Mouse (Mus musculus) macrophage (primary cell): ENCODE measurements around the gene Tyk2. TPM values are rescaled to one million over a fixed set of nuclear protein-coding genes. Genes with fewer than 3 reads are reported as not detected.

Experiments
- H3K27ac ChIP-seq: fragments of 350-480 bp; formaldehyde crosslinking; 2 replicates; pipeline ENCODE4 v1.9.0; 2021
- H3K36me3 ChIP-seq: fragments of 350-480 bp; formaldehyde crosslinking; 2 replicates; pipeline ENCODE4 v1.9.0; 2021; ENCODE audit errors: inconsistent target
- H3K4me3 ChIP-seq: fragments of 350-480 bp; formaldehyde crosslinking; 2 replicates; pipeline ENCODE4 v1.9.0; 2021; ENCODE audit errors: inconsistent target
- H3K79me2 ChIP-seq: fragments of 350-480 bp; formaldehyde crosslinking; 2 replicates; pipeline ENCODE4 v1.9.0; 2021; ENCODE audit errors: inconsistent target
- WGBS: methylation state at CpG from one replicate; pipeline ENCODE4 v1.1.7; 2026; ENCODE audit warnings: inconsistent platforms; ENCODE audit not compliant: missing documents; 5-methylcytosine and 5-hydroxymethylcytosine counted together
- polyA plus RNA-seq: library from polyadenylated mRNA; stranded (reverse); fragments of 250-400 nt; gene quantifications from 3 replicates; pipeline ENCODE4 v1.2.4, GENCODE M21; 2018; ENCODE audit warnings: inconsistent platforms
- total RNA-seq, 78 experiments: library from RNA; depleted of rRNA; stranded (reverse); fragments of 250-400 nt; gene quantifications; 1 replicate in 9 of 78; 2 replicates in 24 of 78; 3 replicates in 43 of 78; 4 replicates in 2 of 78; pipeline ENCODE4 v1.2.4; 2018; ENCODE audit warnings: inconsistent platforms in 56 of 78

Gene Tyk2
- total RNA-seq (2018; cell fraction: chromatin; rRNA removed): 100 to 1,000 TPM; 145 to 475 (median 281) TPM
- 100 to 1,000 TPM in 1 of 26 experiments, 10 to 100 TPM in 25; 31.2 to 105 (median 49.4) TPM for total RNA-seq (2018; cell fraction: cytosol; rRNA removed)
- 100 to 1,000 TPM; 118 to 306 (median 168) TPM for total RNA-seq (2018; cell fraction: nucleus; rRNA removed)
- polyA plus RNA-seq: 22.8 to 47.7 TPM (median 23.6 TPM) in 3 replicates

DNA sequence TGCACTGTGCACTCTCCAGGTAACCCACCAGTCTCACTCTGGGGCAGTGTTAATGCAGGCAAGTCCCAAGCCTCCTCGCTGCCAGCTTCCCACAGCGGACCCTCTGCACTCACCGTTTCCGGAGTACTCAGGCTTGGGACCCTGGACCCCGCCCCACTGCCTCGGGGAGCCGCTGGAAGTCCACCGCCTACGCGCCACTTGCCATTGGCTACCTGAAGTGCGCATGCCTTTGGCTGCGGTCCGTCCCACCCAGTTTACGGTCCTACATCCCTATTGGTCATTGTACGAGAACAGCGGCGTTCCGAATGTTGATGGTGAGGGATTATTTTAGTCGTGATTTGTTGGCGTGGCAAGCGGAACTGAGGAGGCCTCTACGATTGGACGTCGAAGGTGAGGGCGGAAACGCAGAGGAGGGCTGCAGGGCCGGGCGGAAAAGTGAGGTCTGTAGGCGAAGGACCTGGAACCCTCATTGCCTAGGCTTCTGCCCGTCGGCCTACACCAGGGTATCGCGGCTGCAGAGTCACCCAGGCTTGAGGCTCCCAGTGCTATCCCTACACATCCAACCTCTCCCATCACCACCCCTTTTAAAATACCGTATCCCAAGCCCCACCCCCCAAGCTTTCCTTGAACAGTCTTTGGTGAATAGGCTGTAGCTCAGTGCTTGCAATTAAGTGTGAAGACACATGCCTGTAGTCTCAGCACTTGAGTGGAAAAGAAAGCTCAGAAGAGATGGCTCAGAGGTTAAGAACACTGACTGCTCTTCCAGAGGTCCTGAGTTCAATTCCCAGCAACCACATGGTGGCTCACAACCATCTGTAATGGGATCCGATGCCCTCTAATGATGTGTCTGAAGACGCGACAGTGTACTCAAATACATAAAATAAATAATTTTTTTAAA is at the start of gene Tyk2:
TSS of gene Tyk2 (minus strand) at position 185 of the 898 bp plus-strand sequence.
- Histone ChIP-seq H3K4me3 (peak within 1 kb of the TSS; percentile 94), H3K79me2 (peaks cover 36% of the 10 kb centered on the region), H3K27ac (peak within 1 kb of the TSS; percentile 69), H3K36me3 (peaks cover 19% of the 10 kb centered on the region; the same call in 1 of the 2 replicates)
- WGBS: 6% methylated on average over 37 of the region's 37 CpGs

DNA sequence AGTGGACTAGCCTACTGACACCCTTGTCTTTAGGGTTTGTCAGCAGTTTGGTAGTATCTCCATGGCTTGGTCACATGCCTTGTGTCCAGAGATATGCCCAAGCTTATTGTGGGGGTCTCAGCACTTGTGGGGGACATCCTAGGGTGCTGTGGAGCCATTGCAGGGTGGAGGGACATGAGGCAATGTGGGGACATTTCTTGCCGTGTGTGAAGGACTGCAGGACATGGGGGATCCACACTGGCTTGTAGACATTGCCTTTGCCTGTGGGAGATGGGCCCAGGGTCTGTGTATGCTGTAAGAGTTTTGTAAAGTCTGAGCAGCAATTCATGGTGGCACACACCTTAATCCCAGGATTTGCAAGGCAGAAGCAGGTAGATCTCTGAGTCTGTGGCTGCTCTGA is 49.8 kb upstream of the Tyk2 start:
- 73% methylated on average over 1 of the region's 1 CpGs for WGBS
- H3K4me3 ChIP-seq: no peak overlapping the region
- H3K79me2 ChIP-seq: peaks cover 14% of the 10 kb centered on the region; the same call in 1 of the 2 replicates
- H3K27ac ChIP-seq: no peak overlapping the region
- no peaks in the 10 kb centered on the region for H3K36me3 ChIP-seq

DNA sequence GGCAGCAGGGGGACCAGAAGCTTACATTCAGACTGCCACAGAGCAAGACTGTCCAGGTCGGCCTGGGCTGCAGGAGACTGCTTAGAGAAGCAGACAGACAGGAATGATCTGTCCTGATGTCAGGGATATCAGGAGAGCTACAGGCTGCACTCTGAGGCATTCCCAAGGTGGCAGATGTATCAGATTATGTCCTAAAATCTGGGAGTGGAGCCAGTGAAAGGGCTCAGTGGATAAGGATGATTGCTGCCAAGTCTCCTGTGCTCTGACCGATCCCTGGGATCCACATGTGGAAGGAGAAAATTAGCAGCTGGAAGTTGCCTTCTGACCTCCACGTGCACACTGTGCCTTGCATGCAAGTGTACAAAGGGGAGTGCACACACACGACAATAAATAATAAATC is 49.4 kb upstream of the Tyk2 start:
- H3K27ac ChIP-seq: no peak overlapping the region
- H3K4me3 ChIP-seq: no peak overlapping the region
- H3K79me2 ChIP-seq: peaks cover 14% of the 10 kb centered on the region; the same call in 1 of the 2 replicates
- WGBS: 94% methylated on average over 4 of the region's 4 CpGs
- H3K36me3 ChIP-seq: no peaks in the 10 kb centered on the region

DNA sequence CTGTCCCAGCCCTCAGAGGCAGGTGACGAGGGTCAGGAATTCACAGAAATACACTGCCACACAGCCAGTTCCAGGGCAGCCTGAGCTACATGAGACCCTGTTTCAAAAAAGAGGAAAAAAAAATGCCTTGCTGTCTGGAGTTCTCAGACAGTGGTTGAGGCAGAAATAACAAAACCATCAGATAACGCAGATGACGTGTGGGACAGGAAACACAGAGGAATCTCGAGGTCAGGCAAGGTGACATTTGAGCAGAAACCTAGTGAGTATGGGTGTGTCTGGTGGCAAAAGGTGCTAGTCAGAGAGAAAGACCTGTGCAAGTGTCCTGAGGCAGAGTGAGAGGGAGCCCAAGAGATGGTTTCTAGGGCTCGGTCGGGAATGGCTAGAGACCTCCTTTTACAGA is 41.3 kb upstream of the Tyk2 start:
- Histone ChIP-seq H3K79me2 (no peaks in the 10 kb centered on the region), H3K4me3 (no peak overlapping the region), H3K27ac (no peak overlapping the region), H3K36me3 (no peaks in the 10 kb centered on the region)
- 78% methylated on average over 6 of the region's 6 CpGs for WGBS

DNA sequence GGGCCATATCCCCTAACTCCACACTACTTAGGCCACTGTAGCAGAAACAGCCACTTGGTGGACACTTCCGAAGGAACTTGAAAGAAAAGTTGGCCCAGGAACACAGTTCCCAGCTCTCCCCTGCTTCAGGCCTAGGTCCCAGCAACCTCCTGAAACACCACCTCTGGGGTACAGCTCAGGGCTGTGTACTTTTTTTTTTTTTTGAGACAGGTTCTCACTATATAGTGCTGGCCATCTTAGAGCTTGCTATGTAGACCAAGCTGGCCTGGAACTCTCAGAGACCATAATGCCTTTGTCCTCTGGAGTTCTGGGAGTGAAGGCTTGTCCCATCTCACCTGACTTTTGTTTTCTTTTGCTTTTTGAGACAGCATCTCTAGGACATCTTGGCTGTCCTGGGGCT is 38.1 kb upstream of the Tyk2 start:
- no peak overlapping the region for H3K4me3 ChIP-seq
- peak overlapping the region; percentile 98 for H3K27ac ChIP-seq
- WGBS: 75% methylated on average over 1 of the region's 1 CpGs
- H3K36me3 ChIP-seq: no peaks in the 10 kb centered on the region
- no peaks in the 10 kb centered on the region for H3K79me2 ChIP-seq

DNA sequence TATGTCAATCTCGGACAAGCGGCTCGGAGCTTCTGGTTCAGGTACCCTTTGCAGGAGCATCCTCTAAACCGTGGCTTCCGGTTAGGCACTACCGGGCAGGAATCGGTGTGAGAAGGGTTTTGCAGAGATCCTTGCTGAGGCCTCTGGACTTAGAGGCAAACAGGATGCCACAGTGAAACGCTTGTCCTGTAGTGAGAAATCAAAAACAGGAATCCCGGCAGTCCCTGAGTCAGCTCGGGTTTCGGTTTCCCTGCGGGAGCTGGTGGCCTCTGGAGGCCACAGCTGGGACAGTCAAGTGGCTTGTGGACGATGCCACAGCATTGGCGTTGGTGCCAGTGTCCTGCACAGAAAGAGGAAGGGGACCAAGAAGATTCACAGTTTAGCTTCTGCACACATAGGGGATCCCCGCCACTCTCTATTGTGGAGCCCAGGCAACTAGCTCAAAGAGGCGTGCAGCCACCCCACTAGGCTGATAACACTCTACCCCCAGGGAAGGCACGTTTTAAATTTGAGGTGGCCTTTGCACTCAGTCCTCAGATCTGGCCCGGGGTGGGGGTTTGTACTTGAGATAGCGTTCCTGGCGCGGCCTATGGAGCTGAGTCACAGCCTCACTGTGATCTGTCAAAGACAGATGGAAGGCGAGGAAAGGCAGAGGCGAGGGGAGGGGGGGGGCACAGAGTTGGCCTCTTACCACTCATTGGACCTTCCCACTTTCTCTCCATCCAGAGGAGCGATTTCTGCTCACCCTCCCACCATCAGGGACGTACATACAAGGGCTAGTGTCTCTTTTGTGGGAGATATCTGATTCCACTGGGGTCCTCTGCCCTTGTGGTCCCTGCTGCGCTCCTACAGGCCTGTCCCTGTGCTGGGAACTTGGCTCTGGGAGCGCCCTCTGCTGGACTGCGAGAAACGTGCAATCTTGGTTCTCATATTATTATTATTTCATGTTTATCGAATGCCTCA is 37.4 kb upstream of the Tyk2 start:
- peak overlapping the region; percentile 51 for H3K4me3 ChIP-seq
- no peaks in the 10 kb centered on the region for H3K36me3 ChIP-seq
- H3K27ac ChIP-seq: peak overlapping the region; percentile 98
- no peaks in the 10 kb centered on the region for H3K79me2 ChIP-seq
- WGBS: under 1% methylated on average over 30 of the region's 30 CpGs

DNA sequence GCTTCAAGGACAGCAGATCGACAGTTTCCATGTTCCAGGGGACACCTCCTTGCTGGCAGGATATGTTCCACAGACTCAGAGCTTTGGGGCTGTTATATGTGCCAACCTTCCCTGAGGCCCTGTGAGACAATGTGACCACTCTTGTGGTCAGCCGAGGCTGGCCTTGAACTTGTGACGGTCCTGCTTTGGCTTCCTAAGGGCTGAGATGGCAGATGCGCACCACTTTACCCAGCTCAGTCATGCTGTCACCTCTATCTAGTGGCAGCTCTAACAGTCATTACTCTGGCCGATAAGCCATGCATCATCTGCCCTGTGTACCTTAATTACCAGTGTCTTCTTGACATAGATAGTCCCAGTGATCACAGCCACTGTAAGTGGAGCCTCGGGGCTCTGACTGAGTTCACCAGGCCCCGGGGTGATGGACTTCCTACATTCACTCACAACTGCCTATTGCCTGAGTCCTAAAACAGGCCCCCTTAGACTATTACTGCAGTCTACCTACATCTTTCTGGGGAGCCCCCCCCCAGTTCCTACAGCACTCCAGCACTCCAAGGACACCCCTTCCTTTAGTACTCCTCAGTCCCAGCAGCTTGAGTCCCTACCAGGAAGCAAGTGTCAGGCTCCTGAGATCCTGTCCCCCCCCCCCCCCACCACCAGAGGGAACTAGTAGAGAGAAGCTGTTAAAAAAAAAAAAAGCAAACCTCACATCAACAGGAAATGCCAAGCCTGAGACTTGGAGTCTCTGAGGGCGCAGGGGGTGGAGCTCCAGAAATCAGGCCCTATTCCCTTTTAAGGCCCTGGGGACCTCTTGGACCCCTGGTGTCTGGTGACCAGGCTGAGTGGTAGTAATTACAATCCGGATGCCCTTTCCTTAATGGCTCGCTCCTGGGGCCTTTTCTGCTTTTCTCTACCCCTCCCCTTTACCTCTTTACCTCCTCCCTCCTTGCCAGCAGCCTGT is 36.4 kb upstream of the Tyk2 start:
- 44% methylated on average over 10 of the region's 10 CpGs for WGBS
- Histone ChIP-seq H3K79me2 (no peaks in the 10 kb centered on the region), H3K27ac (peak overlapping the region; percentile 98), H3K4me3 (peak overlapping the region; percentile 51), H3K36me3 (no peaks in the 10 kb centered on the region)

DNA sequence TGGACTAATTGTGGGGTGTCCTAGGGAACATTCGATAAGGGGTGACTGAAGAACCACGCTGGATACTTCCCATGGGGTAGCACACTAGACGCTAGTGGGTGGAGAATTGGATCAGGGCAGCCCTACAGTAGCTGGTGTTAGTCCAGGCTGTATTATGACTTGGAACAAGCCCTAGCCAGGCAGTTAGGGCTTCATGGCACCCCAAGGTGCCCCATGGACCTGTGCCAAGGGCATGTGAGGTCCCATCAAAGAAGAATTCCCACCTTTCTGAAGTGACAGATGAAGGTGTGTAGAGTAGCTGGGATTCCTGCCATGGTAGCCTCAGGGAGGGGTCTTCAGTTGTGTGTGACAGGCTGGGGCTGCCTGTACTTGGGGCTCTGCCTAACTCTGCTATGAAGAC is 35.5 kb upstream of the Tyk2 start:
- 72% methylated on average over 3 of the region's 3 CpGs for WGBS
- no peaks in the 10 kb centered on the region for H3K36me3 ChIP-seq
- H3K4me3 ChIP-seq: no peak overlapping the region
- H3K27ac ChIP-seq: 0 out of 2 replicates have a peak overlapping the region, but pooled peaks have one; percentile 98
- no peaks in the 10 kb centered on the region for H3K79me2 ChIP-seq

DNA sequence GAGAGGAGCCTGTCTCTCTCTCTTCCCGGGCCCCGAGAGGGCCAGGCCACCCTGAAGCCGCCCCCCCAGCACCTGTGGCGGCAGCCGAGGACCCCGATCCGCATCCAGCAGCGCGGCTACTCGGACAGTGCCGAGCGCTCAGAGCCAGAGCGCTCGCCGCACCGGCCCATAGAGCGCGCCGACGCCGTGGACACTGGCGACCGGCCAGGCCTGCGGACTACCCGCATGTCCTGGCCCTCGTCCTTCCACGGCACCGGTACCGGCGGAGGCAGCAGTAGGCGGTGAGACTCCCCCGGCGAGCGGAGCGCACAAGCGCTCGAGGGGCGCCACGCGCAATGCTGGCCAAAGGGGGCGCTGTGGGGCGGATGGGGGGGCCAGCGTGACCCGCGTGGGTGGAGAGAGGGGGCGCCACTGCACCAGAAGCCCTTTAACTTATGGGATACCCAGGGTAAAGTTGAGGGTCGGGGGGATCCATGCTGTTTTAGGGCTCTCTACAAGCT is 35.0 kb upstream of the Tyk2 start:
- Histone ChIP-seq H3K27ac (no peak overlapping the region), H3K4me3 (no peak overlapping the region), H3K36me3 (no peaks in the 10 kb centered on the region), H3K79me2 (no peaks in the 10 kb centered on the region)
- WGBS: 3% methylated on average over 47 of the region's 47 CpGs

DNA sequence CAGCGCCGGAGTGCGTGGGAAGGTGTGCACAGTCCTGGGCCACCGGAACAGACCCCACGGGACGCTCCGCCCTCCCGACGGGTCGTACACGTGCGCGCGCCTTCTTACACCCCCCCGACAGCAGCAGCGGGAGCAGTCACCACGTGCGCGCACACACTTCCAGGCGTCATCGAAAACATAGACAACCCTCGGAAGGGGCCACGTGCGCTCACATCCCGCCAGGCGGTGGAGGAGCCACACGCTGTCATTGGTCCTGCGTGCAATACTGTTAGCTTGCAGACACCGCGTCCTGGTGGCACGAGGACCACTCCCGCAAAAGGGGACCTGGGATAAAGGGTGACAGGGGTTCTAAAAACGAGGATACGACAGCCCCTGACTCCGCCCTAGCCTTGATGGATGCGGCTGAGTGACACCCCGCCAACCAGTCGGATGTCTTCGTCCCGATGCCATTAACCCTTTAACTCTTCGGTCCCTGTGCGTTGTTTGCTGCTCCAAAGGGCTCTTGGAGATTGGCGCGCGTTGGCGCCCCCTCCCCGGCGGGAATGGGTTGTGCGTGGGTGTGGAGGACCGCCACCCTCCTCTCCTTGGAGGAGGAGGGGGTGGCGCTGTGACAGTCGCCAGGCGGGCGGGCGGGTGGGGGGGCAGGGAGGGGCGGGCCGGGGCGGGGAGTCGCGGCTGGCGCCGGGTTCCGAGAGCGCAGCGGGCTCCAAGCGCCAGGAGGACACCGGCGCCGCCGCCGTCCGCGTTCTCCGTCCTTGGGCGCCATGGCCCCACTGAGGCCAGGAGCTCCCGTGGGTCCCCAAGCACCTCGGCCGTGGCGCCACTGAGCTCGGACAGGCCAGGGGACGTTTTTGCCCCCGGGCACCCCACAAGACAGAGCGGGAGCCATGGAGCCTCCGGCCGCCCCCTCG is 34.3 kb upstream of the Tyk2 start, which contains the start of gene Pde4a:
TSS of gene Pde4a (plus strand) at position 674 of the 911 bp plus-strand sequence.
- no peak within 1 kb of the TSS for H3K27ac ChIP-seq

DNA sequence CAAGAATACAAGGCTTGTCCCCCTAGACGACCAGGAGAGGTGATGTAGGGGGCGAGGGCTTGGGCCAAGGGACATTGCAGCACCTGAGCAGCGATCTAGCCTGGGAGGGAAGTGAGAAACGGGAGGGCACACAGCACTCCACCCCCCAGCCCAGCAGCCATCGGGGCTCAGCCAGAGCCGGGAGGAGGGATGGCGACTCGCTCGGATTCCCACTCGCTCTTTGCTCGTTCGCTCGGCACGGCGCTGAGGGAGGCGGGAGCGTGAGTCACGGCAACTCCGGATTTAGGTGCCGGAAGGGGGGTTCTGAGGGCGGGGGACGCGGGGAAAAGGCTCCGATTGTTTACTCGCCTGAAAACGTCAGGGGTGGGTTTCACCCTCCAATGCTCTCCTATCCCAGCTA is 33.0 kb upstream of the Tyk2 start:
- Histone ChIP-seq H3K27ac (no peak overlapping the region), H3K36me3 (no peaks in the 10 kb centered on the region), H3K79me2 (no peaks in the 10 kb centered on the region), H3K4me3 (no peak overlapping the region)
- 4% methylated on average over 26 of the region's 26 CpGs for WGBS

More for the DNA sequence above, 34.3 kb upstream of the Tyk2 start, which contains the start of gene Pde4a:
- H3K4me3 ChIP-seq: no peak within 1 kb of the TSS
- H3K79me2 ChIP-seq: no peaks in the 10 kb centered on the region
- H3K36me3 ChIP-seq: no peaks in the 10 kb centered on the region
- WGBS: 4% methylated on average over 66 of the region's 86 CpGs
